Mouse (Mus musculus): ENCODE data around the gene Bcl2a1b.
"Not testable (repeated sequence)": the region's sequence is repeated elsewhere in the genome, so short reads cannot be mapped to it uniquely, and the experiment has no call there.

Gene Bcl2a1b

GRCm38 (mm10) chr9:89219668-89220067 lies 20.7 kb downstream of the Bcl2a1b start:
- H3K4me3 ChIP-seq (replicated peaks; ENCODE audit: low read length); H3K27me3 ChIP-seq (ENCODE audit: insufficient read depth, low read length); H3K4me1 ChIP-seq (replicated peaks; ENCODE audit: low read depth, low read length); H3K9me3 ChIP-seq (ENCODE audit: low read length); H3K36me3 ChIP-seq (ENCODE audit: insufficient read depth, low read length): not testable (repeated sequence)

- not testable (repeated sequence) for H3K36me3 ChIP-seq (ENCODE audit: insufficient read depth, low read length); H3K27me3 ChIP-seq (ENCODE audit: insufficient read depth, low read length); H3K9me3 ChIP-seq (ENCODE audit: low read length); H3K4me3 ChIP-seq (replicated peaks; ENCODE audit: low read length); H3K4me1 ChIP-seq (replicated peaks; ENCODE audit: low read depth, low read length)
Observed at GRCm38 (mm10) chr9:89220704-89221287, 21.8 kb downstream of the Bcl2a1b start.

DNA sequence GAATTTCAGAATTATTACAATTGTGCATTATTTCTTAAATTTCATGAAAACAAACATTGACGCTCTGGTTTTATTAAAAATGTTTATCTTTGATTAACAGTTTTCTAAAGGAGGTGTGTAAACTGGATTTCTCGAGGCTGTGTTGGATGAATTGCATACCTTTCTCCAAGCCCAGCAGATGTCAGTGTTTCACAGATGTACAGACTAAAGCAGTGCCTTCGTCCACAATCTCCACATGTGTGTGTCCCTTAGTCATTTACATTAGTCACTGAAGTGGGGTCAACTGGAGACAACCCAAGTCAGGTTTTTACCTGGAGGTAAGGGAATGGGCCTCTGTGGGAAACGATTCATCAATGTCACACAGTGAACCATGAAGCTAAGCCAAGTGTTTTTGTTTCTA lies 27.1 kb downstream of the Bcl2a1b start:
- TF ChIP-seq NANOG (IDR thresholded peaks at IDR 0.05; ENCODE audit: borderline replicate concordance, low read length), result no peak
- no peak for TF ChIP-seq POU5F1 (IDR thresholded peaks at IDR 0.05; ENCODE audit: borderline replicate concordance, low read length)
- TF ChIP-seq CTCF (conservative IDR thresholded peaks at IDR 0.05; ENCODE audit: low read length), result no peak
- no peaks in the 10 kb centered on the region for H3K36me3 ChIP-seq (ENCODE audit: insufficient read depth, low read length)
- no peaks in the 10 kb centered on the region for H3K4me1 ChIP-seq (replicated peaks; ENCODE audit: low read depth, low read length)
- no peaks in the 10 kb centered on the region for H3K27me3 ChIP-seq (ENCODE audit: insufficient read depth, low read length)
- H3K9me3 ChIP-seq (ENCODE audit: low read length), result no peaks in the 10 kb centered on the region
- no peak overlapping the region for H3K4me3 ChIP-seq (replicated peaks; ENCODE audit: low read length)

DNA sequence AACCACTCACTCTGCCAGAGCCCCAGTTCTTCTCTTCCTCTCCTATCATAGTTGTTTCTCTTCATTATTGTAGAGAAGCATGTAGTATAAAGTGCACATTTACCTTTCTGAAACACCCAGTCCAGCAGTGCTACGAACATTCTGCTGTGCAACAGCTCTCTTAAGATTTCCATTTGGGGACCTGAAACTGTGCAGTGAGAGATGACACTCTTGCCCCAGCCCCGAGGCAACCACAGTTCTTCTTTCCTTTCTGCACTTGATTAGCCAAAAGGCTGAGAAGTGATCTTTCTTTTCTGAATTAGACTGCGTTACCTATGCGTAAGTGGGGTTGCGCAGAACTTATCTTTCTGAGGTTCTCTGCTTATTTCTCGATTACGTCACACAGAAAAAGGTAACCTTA lies 29.1 kb downstream of the Bcl2a1b start:
- Histone ChIP-seq H3K27me3 (ENCODE audit: insufficient read depth, low read length) (no peaks in the 10 kb centered on the region), H3K36me3 (ENCODE audit: insufficient read depth, low read length) (no peaks in the 10 kb centered on the region), H3K4me1 (replicated peaks; ENCODE audit: low read depth, low read length) (no peaks in the 10 kb centered on the region), H3K4me3 (replicated peaks; ENCODE audit: low read length) (no peak overlapping the region), H3K9me3 (ENCODE audit: low read length) (no peaks in the 10 kb centered on the region)
- TF ChIP-seq CTCF (conservative IDR thresholded peaks at IDR 0.05; ENCODE audit: low read length), result no peak
- no peak for TF ChIP-seq POU5F1 (IDR thresholded peaks at IDR 0.05; ENCODE audit: borderline replicate concordance, low read length)
- TF ChIP-seq NANOG (IDR thresholded peaks at IDR 0.05; ENCODE audit: borderline replicate concordance, low read length), result no peak

GRCm38 (mm10) chr9:89230897-89231497 lies 32.0 kb downstream of the Bcl2a1b start:
- not testable (repeated sequence) for H3K9me3 ChIP-seq (ENCODE audit: low read length); H3K27me3 ChIP-seq (ENCODE audit: insufficient read depth, low read length); H3K4me1 ChIP-seq (replicated peaks; ENCODE audit: low read depth, low read length); H3K4me3 ChIP-seq (replicated peaks; ENCODE audit: low read length); H3K36me3 ChIP-seq (ENCODE audit: insufficient read depth, low read length)
- peak; percentile 14; the same call in 1 of the 2 replicates for TF ChIP-seq CTCF (conservative IDR thresholded peaks at IDR 0.05; ENCODE audit: low read length)

GRCm38 (mm10) chr9:89237131-89237530 lies 38.1 kb downstream of the Bcl2a1b start:
- H3K4me3 ChIP-seq (replicated peaks; ENCODE audit: low read length), result not testable (repeated sequence)

GRCm38 (mm10) chr9:89238976-89239505 lies 40.0 kb downstream of the Bcl2a1b start:
- H3K4me3 ChIP-seq (replicated peaks; ENCODE audit: low read length); H3K9me3 ChIP-seq (ENCODE audit: low read length); H3K27me3 ChIP-seq (ENCODE audit: insufficient read depth, low read length); H3K36me3 ChIP-seq (ENCODE audit: insufficient read depth, low read length); H3K4me1 ChIP-seq (replicated peaks; ENCODE audit: low read depth, low read length): not testable (repeated sequence)

More at GRCm38 (mm10) chr9:89237131-89237530, 38.1 kb downstream of the Bcl2a1b start:
- not testable (repeated sequence) for H3K27me3 ChIP-seq (ENCODE audit: insufficient read depth, low read length); H3K9me3 ChIP-seq (ENCODE audit: low read length); H3K36me3 ChIP-seq (ENCODE audit: insufficient read depth, low read length); H3K4me1 ChIP-seq (replicated peaks; ENCODE audit: low read depth, low read length)

DNA sequence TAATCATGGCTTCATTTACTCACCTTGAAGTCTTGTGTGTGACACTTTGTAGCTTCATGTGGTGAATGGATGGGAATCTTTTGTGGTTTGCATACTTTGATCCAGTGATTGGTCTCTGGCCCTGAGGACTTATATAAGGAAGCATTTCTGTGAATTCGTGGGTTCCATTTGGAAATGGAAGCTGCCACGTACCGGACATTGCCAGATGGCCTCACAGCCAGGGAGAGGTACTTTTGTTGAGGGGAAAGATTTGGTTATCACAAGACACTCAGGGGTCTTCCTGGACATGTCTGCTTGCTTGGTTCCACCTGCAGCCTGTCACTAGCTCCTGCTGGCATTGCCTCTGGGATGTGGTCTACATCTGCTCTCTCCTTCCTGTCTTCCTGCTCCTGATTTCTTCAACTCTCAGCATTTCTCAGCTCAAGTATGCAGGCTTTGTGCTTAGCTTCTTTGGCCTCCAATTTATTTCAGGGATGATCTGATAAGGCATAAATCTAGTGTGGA lies 41.6 kb downstream of the Bcl2a1b start:
- H3K27me3 ChIP-seq (ENCODE audit: insufficient read depth, low read length); H3K36me3 ChIP-seq (ENCODE audit: insufficient read depth, low read length); H3K4me3 ChIP-seq (replicated peaks; ENCODE audit: low read length); H3K4me1 ChIP-seq (replicated peaks; ENCODE audit: low read depth, low read length); H3K9me3 ChIP-seq (ENCODE audit: low read length): not testable (repeated sequence)

DNA sequence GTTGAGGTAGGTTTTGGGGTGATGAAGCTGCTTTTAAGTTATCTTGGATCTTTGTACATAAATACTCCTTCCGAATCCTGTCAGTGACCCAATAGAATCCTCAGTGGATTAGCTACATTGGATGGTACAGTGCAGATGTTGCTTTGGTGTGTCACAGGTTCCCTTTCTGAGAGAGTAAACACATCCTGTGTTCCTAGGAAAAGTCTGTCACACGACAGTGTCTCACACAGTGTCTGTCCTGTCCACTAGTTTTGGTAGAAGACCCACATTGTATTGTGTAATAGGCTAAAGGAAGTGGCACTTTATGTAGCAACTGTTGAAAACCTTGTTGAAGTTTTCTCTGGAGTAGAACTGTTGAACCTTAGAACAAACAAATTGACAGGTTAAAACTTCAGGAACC lies 54.4 kb downstream of the Bcl2a1b start:
- TF ChIP-seq NANOG (IDR thresholded peaks at IDR 0.05; ENCODE audit: borderline replicate concordance, low read length) (no peak), CTCF (conservative IDR thresholded peaks at IDR 0.05; ENCODE audit: low read length) (no peak), POU5F1 (IDR thresholded peaks at IDR 0.05; ENCODE audit: borderline replicate concordance, low read length) (no peak)
- Histone ChIP-seq H3K4me3 (replicated peaks; ENCODE audit: low read length) (no peak overlapping the region), H3K4me1 (replicated peaks; ENCODE audit: low read depth, low read length) (peaks cover 4% of the 10 kb centered on the region; the same call in 1 of the 2 replicates)

More for the DNA sequence above, 54.4 kb downstream of the Bcl2a1b start:
- Histone ChIP-seq H3K27me3 (ENCODE audit: insufficient read depth, low read length) (no peaks in the 10 kb centered on the region), H3K9me3 (ENCODE audit: low read length) (peaks cover 3% of the 10 kb centered on the region; the same call in 1 of the 2 replicates), H3K36me3 (ENCODE audit: insufficient read depth, low read length) (no peaks in the 10 kb centered on the region)
